Mouse (Mus musculus) liver, embryonic 12.5 days (tissue): ENCODE data around the gene Accs. TPM values are rescaled to one million over a fixed set of nuclear protein-coding genes. Genes with fewer than 3 reads are reported as not detected.

Experiments used
- ATAC-seq: fragments of 200-750 bp; cut with Nextera tagmentation; 2 replicates; pipeline ENCODE4 v1.8.0; 2017; ENCODE audit warnings: moderate number of reproducible peaks, mild to moderate bottlenecking, moderate library complexity
- H3K27ac ChIP-seq: fragments of 300-500 bp; sonication (generic); 2 replicates; pipeline ENCODE4 v1.5.1; 2016; ENCODE audit warnings: mild to moderate bottlenecking
- H3K27me3 ChIP-seq: fragments of 300-500 bp; sonication (generic); replicated peaks from 2 replicates; pipeline ENCODE4 v1.6.1; 2016; ENCODE audit warnings: mild to moderate bottlenecking, moderate library complexity
- H3K36me3 ChIP-seq: fragments of 300-500 bp; sonication (generic); 2 replicates; pipeline ENCODE4 v1.6.1; 2016; ENCODE audit warnings: mild to moderate bottlenecking, moderate library complexity
- H3K4me1 ChIP-seq: fragments of 300-500 bp; sonication (generic); 2 replicates; pipeline ENCODE4 v1.6.1; 2016
- H3K4me2 ChIP-seq: fragments of 300-500 bp; sonication (generic); 2 replicates; pipeline ENCODE4 v1.6.1; 2016; ENCODE audit warnings: mild to moderate bottlenecking, moderate library complexity
- H3K4me3 ChIP-seq: fragments of 300-500 bp; sonication (generic); 2 replicates; pipeline ENCODE4 v1.5.1; 2016; ENCODE audit warnings: mild to moderate bottlenecking, moderate library complexity
- H3K9ac ChIP-seq: fragments of 300-500 bp; sonication (generic); 2 replicates; pipeline ENCODE4 v1.6.1; 2016; ENCODE audit warnings: mild to moderate bottlenecking, moderate library complexity
- H3K9me3 ChIP-seq: fragments of 300-500 bp; sonication (generic); replicated peaks from 2 replicates; pipeline ENCODE4 v1.6.1; 2016; ENCODE audit warnings: mild to moderate bottlenecking, moderate library complexity
- WGBS: fragments of 180-500 bp; shearing (Covaris S2); methylation state at CpG from one replicate; pipeline ENCODE4 v1.1.7; 2016; ENCODE audit not compliant: insufficient replicate concordance; 5-methylcytosine and 5-hydroxymethylcytosine counted together
- polyA plus RNA-seq: library from polyadenylated mRNA; unstranded; fragments of >200 nt; fragmentation: Nextera tagmentation; extraction: Ambion mirVana; gene quantifications from 2 replicates; pipeline ENCODE4 v1.2.1, GENCODE M21; 2016

Accs gene
- polyA plus RNA-seq, 1 experiment from 2014 or later: 2.3 TPM

DNA sequence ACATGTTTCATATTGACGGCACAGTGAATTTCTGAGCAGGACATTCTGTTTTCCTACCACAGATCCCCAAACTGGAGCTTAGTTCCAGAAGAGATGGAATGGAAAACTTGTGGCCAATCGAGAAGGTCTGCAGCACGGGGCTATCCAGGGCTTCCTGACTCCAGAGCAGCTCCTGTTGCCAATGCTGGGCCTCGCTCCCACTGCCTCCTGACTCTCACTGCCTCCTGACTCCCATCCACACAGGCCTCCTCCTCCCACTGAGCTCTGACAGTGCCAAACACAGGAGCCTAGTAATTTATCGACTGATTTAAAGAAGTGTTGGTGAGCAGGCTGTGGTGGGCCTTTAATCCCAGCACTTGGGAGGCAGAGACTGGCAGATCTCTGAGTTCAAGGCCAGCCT, 41.7 kb downstream of the Accs start:
- Histone ChIP-seq H3K4me3 (no peak overlapping the region), H3K4me2 (no peak overlapping the region), H3K9me3 (no peaks in the 10 kb centered on the region), H3K9ac (no peak overlapping the region), H3K27ac (no peak overlapping the region), H3K4me1 (peaks cover 11% of the 10 kb centered on the region; the same call in 1 of the 2 replicates), H3K27me3 (no peaks in the 10 kb centered on the region), H3K36me3 (peaks cover 86% of the 10 kb centered on the region)
- 83% methylated on average over 5 of the region's 5 CpGs for WGBS
- no peak for ATAC-seq

- no peak overlapping the region for H3K4me3 ChIP-seq
- H3K27ac ChIP-seq: no peak overlapping the region
- peaks cover 11% of the 10 kb centered on the region; the same call in 1 of the 2 replicates for H3K4me1 ChIP-seq
- no peak overlapping the region for H3K9ac ChIP-seq
- H3K4me2 ChIP-seq: no peak overlapping the region
- no peaks in the 10 kb centered on the region for H3K27me3 ChIP-seq
- WGBS: 79% methylated on average over 8 of the region's 8 CpGs
- ATAC-seq: no peak
- no peaks in the 10 kb centered on the region for H3K9me3 ChIP-seq
- peaks cover 84% of the 10 kb centered on the region for H3K36me3 ChIP-seq
Measured at GRCm38 (mm10) chr2:93807440-93807839, 42.3 kb downstream of the Accs start.

DNA sequence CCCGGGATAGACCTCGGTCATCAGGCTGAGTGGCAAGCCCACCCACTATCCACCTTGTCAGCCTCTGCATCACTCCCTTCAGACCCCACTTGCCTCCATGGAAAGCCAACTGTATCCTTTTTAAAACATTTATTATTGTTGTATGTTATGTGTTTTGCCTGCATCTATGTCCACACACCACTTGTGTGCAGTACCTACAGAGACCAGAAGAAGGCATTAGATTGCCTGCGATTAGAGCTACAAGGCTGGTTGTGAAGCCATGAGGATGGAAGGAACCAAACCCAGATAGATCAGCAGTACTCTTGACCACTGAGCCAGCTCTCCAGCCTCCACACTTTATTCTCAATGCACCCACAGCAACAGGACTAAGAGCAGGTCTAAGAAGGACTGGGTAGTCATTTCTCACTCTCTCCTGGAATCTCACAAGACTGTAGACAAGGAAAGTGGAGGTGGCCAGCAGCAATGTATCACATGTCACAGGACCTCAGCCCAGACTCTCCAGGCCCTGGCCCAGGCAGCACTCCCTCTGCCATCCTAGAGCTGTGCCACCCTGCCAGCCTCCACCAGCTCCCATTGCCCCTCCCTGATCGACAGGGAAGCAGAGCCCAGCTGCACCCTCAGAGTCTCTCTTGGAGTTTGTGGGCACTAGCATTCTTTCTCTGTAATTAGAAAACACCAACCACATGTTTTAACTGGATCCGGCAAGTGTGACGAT, 43.1 kb downstream of the Accs start:
- Histone ChIP-seq H3K4me3 (no peak overlapping the region), H3K27me3 (no peaks in the 10 kb centered on the region), H3K9me3 (no peaks in the 10 kb centered on the region), H3K9ac (no peak overlapping the region), H3K36me3 (peaks cover 88% of the 10 kb centered on the region), H3K4me2 (no peak overlapping the region), H3K4me1 (peaks cover 11% of the 10 kb centered on the region; the same call in 1 of the 2 replicates), H3K27ac (no peak overlapping the region)
- 75% methylated on average over 6 of the region's 6 CpGs for WGBS
- ATAC-seq: no peak

DNA sequence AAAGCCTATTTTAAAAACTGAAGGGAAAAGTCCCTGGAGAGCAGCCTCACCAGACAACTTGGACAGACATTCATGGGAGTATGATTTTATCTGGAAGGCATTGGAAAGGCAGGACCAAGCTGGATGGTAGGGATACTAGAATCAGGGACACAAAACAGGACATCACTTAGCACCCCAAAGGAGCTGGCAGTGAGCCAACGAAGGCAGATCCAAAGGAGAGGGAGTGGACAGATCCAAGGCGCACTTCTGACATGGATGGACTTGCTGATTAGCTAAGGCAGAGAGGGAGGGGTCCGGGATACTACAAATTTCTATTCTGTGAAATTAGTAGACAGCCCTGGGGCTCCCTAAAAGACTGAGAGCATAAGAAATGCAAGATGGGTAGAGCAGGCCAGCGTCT, 44.2 kb downstream of the Accs start:
- H3K27ac ChIP-seq: no peak overlapping the region
- peaks cover 86% of the 10 kb centered on the region for H3K36me3 ChIP-seq
- WGBS: 74% methylated on average over 4 of the region's 4 CpGs
- H3K27me3 ChIP-seq: no peaks in the 10 kb centered on the region
- H3K9ac ChIP-seq: no peak overlapping the region
- ATAC-seq: no peak
- no peak overlapping the region for H3K4me3 ChIP-seq
- no peak overlapping the region for H3K4me2 ChIP-seq
- H3K4me1 ChIP-seq: peaks cover 11% of the 10 kb centered on the region; the same call in 1 of the 2 replicates
- H3K9me3 ChIP-seq: no peaks in the 10 kb centered on the region

DNA sequence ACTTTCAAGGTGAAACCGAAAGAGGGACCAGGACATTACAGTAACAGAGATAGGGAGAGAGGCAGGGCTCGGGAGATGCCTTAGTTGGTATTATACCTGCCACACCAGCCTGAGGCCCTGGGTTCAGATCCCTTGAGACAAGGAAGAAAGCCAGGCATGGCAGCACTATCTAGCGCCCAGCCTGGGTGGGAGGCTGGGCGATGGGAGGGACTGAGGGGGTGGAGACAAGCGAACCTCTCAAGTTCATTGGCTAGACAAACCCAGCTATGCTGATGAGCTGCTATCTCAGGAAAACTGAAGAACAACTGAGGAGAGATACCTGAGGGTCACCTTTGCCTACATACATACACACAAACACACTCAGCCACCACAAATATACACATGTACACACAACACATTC, 44.7 kb downstream of the Accs start:
- Histone ChIP-seq H3K9ac (no peak overlapping the region), H3K4me1 (peaks cover 11% of the 10 kb centered on the region; the same call in 1 of the 2 replicates), H3K36me3 (peaks cover 87% of the 10 kb centered on the region), H3K4me2 (no peak overlapping the region), H3K4me3 (no peak overlapping the region), H3K27me3 (no peaks in the 10 kb centered on the region), H3K9me3 (no peaks in the 10 kb centered on the region), H3K27ac (no peak overlapping the region)
- whole genome bisulfite sequencing: 60% methylated on average over 5 of the region's 5 CpGs
- ATAC-seq: peak; percentile 77

DNA sequence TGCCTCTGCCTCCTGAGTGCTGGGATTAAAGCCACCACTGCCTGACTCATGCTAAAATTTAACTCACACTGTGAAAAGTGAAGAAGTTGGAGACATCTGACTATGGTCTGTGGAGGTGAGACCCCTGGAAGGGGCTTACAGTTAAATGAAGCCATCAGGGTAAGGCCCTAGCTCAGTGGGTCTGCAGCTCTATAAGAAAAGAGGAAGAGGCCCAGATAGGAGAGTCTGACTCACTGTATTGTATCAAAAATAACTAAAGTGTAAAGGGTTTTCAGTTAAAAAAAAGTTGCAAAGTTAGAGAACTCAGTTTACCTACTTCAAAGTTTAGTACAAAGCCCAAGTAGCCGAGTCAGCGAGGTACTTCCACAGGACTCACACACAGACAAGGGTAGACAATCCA, 46.8 kb downstream of the Accs start:
- H3K27me3 ChIP-seq: no peaks in the 10 kb centered on the region
- no peak overlapping the region for H3K4me2 ChIP-seq
- H3K36me3 ChIP-seq: peaks cover 85% of the 10 kb centered on the region
- H3K4me3 ChIP-seq: no peak overlapping the region
- peaks cover 11% of the 10 kb centered on the region; the same call in 1 of the 2 replicates for H3K4me1 ChIP-seq
- no peak overlapping the region for H3K9ac ChIP-seq
- WGBS: 70% methylated on average over 2 of the region's 2 CpGs
- no peaks in the 10 kb centered on the region for H3K9me3 ChIP-seq
- no peak for ATAC-seq
- no peak overlapping the region for H3K27ac ChIP-seq

- Histone ChIP-seq H3K9me3 (no peaks in the 10 kb centered on the region), H3K4me2 (no peak overlapping the region), H3K4me3 (no peak overlapping the region), H3K9ac (no peak overlapping the region), H3K36me3 (peaks cover 83% of the 10 kb centered on the region), H3K4me1 (peaks cover 11% of the 10 kb centered on the region; the same call in 1 of the 2 replicates), H3K27me3 (no peaks in the 10 kb centered on the region), H3K27ac (no peak overlapping the region)
- ATAC-seq: no peak
- WGBS: 77% methylated on average over 7 of the region's 7 CpGs
Measured at GRCm38 (mm10) chr2:93801097-93801496, 48.6 kb downstream of the Accs start.

DNA sequence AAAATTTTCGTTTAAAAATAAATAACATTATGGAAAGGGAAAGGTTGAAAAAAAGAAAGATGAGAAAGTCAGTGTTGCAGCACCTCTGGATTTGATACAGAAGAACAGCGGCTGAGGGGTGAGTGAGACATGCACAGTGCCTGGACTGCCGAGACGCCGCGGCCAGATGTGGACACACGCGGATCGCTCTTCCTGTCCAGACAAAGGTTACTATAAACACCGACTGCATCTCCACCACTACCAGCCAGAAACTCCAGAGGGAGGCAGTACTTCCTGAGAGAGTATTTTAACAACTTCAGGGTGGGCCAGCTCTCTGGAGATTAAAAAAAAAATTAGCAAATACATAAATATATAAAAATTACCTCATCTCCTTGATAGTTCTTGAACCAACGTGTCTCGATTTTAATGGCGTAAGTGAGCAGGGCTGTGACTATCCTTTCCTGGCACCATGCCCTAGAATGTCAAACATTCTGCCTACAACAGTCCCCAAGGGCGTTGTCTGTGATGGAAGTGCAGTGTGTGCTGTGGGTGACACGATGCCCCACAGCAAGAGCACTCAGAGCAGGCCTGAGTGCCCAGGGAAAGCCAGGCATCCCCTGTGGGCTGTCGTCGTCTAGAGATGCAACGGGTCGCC, 52.5 kb downstream of the Accs start:
- Histone ChIP-seq H3K27ac (no peak overlapping the region), H3K4me1 (0 out of 2 replicates have a peak, but pooled peaks cover 3% of the 10 kb centered on the region), H3K27me3 (no peaks in the 10 kb centered on the region), H3K4me3 (no peak overlapping the region), H3K36me3 (peaks cover 82% of the 10 kb centered on the region), H3K9me3 (no peaks in the 10 kb centered on the region), H3K4me2 (no peak overlapping the region), H3K9ac (no peak overlapping the region)
- ATAC-seq: no peak
- 85% methylated on average over 19 of the region's 19 CpGs for WGBS

GRCm38 (mm10) chr2:93794375-93794774, 55.4 kb downstream of the Accs start:
- Histone ChIP-seq H3K27me3 (no peaks in the 10 kb centered on the region), H3K36me3 (peaks cover 73% of the 10 kb centered on the region), H3K4me3 (no peak overlapping the region), H3K27ac (no peak overlapping the region), H3K4me2 (no peak overlapping the region), H3K9ac (no peak overlapping the region), H3K9me3 (no peaks in the 10 kb centered on the region), H3K4me1 (peaks cover 12% of the 10 kb centered on the region; the same call in 1 of the 2 replicates)
- WGBS: 79% methylated on average over 5 of the region's 5 CpGs
- no peak for ATAC-seq

DNA sequence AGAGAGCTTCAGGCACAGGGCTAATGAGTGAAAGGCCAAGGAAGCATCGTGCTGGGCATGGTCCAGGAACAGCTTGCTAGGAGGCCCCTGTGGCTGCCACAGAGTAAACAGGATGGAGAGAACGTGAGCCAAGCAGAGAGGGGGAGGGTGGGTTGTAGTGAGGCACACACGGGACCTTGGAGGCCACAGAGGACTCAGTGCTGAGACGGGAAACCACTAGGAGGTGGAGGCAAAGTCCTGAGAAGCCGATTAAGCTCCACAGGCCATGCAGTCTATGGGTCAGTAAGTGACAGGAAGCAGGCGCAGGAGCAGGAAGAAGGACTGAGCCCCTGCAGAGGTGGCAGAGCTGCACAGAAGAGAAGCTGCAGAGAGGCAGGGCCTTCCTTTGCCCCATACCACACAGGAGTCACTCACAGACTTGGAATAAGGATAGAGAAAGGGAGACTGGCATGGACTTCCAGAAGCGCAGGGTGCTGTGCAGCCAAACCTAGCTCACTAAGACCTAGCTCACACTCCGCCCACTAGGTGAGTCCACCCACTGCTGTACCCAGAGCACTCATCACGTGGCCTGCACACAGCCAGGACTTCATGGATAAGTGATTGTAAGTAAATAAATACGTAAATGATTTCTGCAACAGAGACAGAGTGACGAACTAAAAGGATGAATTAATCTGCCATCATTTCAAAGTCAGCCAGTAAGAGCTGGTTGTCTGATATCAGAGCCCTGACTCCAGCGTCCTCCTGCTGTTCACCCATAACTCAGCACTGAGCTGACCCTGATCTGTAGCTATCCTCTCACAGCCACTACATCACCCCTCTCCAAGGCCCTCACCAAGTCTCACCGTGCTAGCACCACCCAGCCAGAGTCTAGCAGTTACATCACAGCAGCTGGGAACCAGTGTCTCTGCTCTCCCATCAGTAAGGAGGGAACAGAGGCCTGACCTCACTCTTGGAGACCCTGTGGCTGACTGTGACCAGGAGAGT, 57.9 kb downstream of the Accs start:
- Histone ChIP-seq H3K27ac (peak overlapping the region; percentile 3; the same call in 1 of the 2 replicates), H3K9ac (no peak overlapping the region), H3K4me3 (no peak overlapping the region), H3K27me3 (no peaks in the 10 kb centered on the region), H3K4me1 (peaks cover 12% of the 10 kb centered on the region; the same call in 1 of the 2 replicates), H3K9me3 (no peaks in the 10 kb centered on the region), H3K4me2 (no peak overlapping the region), H3K36me3 (peaks cover 69% of the 10 kb centered on the region)
- 45% methylated on average over 13 of the region's 13 CpGs for WGBS
- peak; percentile 62; the same call in 1 of the 2 replicates for ATAC-seq

DNA sequence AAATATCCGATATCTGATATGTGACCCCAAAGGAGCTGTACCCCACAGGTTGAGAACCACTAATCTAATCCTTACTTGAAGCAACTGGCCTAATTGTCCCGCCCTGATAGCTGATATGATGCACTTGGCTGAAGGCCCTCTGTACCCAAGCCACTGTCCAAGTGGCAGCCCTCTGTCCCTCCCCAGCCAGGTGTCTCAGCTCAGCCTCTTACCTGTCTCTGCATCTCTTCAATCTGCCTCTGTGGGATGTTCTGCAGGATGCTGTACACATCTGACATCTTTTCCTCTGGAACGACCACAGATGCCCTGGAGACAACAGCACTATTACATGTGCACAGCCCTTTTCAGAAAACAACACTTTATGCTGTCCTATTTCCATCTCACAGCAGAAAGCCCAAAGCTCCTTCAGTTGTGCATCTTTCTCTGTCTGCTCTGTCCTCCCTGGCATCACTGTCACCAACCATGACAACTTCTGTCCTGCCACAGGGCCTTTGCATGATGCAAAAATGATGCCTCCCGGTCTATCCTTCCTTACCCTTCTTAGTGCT, 58.9 kb downstream of the Accs start:
- H3K27me3 ChIP-seq: no peaks in the 10 kb centered on the region
- H3K9ac ChIP-seq: no peak overlapping the region
- H3K4me2 ChIP-seq: no peak overlapping the region
- H3K9me3 ChIP-seq: no peaks in the 10 kb centered on the region
- H3K36me3 ChIP-seq: peaks cover 61% of the 10 kb centered on the region
- 69% methylated on average over 4 of the region's 4 CpGs for WGBS
- peaks cover 12% of the 10 kb centered on the region; the same call in 1 of the 2 replicates for H3K4me1 ChIP-seq
- no peak overlapping the region for H3K4me3 ChIP-seq
- no peak for ATAC-seq
- H3K27ac ChIP-seq: peak overlapping the region; percentile 3
